Mouse (Mus musculus) kidney, adult 8-10 months (tissue): ENCODE measurements around the gene Fcgr3.
"Not testable (repeated sequence)": the region's sequence is repeated elsewhere in the genome, so short reads cannot be mapped to it uniquely, and the experiment has no call there.

Experiments
- DNase-seq, 2 experiments: peaks; one replicate each; pipeline ENCODE4 v3.0.0; 2022

Gene Fcgr3

DNA sequence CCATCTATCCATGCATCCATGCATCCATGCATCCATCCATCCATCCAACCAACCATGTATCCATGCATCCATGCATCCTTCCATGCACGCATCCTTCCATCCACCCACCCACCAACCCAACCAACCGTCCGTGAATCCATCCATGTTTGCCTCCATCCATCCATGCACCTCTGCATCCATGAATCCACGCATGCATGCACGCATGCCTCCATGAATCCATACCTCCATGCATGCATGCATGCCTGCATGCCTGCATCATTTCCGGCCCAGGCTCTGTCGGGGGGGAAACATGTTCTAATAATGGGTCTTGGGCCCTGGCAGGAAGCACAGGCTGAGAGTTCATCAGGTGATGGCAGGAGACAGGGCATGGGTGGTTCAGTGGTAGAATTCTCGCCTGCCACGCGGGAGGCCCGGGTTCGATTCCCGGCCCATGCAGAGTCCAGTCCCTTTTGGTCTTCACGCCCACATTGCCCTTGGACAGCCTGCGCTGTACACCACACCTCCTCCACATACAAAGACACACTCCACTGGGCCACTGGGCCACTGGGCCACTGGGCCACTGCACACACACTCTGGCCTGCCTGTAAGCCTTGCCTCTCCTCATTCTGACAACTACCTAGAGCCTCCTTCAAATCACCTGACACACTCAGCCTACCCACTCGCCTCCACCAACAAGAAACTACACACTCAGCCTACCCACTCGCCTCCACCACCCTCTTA, 16.9 kb upstream of the Fcgr3 start:
- not testable (repeated sequence) for DNase-seq

DNA sequence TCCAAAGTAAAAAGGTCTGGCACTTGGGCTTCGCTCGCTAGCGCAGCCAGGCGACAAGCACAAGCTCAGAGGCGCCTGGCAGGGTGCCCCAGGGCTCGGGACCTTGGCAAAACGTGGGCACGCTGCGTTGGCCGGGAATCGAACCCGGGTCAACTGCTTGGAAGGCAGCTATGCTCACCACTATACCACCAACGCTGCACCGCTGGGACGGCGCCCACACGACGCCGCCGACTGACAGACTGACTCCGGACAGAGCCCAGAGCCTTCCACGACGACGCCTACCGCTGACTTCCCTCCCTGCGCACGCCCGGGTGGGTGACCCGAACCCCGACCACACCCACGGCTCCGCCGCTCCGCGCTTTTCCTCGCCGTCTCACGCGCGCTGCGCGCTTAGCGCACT, 15.1 kb upstream of the Fcgr3 start:
- DNase-seq: not testable (repeated sequence)

DNA sequence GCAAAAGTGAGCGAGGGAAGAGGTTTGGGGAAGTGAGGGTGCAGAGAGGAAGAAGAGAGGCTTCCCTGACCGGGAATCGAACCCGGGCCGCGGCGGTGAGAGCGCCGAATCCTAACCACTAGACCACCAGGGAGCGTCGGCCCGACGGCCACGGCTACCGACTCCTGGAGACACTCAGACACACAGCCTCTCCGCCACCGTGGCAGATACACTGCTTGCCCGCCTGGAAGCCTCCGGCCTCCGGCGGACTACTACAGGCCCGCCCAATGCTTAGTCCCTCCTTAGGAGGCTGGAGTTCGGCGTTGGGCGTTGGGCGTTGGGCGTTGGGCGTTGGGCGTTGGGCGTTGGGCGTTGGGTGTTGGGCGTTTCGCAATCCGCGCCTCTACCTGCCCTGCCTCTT, 14.6 kb upstream of the Fcgr3 start:
- not testable (repeated sequence) for DNase-seq

DNA sequence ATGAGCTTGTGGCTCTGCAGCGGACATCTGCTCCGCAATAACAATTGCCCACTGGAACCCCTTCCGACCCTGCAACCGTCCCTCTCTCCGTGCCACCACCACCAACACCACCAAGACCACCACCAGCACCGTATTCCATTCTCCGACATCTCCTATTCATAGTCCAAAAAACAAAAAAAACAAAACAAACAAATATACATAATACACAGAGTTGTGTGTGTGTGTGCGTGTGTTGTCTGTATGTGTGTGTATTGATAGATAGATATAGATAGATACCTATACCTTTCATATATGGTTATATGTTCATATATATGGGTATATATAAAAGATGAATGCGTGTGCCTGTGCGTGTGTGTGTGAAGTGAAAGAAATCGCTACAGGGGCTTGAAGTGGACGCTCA, 13.7 kb upstream of the Fcgr3 start:
- DNase-seq: not testable (repeated sequence)

DNA sequence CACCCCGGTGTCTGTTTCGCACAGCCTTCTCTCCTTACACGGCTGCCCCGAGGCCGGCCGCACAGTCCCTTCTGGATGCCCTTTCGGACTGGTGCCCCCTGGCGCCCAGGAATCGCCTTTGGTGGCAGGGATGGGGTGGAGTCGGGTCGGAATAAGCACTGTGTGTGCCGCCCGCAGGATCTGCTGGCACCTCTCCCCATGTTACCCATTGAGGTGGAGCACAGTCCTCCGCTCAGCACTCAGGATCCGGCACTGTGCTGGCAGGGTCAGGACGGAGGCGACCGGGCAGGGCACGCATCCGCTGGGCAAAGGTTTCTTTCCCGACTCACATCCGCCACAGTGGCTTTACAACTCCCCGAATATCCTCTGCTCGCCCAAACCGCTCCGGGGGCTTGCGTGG, 13.2 kb upstream of the Fcgr3 start:
- DNase-seq: peak in 1 of 2 experiments; percentile 57

DNA sequence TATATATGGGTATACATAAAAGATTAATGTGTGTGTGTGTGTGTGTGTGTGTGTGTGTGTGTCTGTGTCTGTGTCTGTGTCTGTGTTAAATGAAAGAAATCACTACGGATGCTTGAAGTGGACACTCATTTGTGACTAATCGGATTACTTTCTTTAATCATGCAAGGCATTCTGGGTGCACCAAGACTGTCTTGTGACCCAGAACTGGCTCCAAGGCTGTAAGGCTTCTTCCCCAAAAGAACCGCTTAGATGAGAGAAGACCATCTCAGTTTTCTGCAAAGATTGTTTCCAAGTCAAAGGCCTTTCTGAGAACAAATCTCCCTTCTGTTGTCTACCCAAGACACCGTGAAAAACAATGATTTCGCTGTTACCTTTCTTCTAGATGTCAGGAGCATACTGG, 12.5 kb upstream of the Fcgr3 start:
- DNase-seq: not testable (repeated sequence)

DNA sequence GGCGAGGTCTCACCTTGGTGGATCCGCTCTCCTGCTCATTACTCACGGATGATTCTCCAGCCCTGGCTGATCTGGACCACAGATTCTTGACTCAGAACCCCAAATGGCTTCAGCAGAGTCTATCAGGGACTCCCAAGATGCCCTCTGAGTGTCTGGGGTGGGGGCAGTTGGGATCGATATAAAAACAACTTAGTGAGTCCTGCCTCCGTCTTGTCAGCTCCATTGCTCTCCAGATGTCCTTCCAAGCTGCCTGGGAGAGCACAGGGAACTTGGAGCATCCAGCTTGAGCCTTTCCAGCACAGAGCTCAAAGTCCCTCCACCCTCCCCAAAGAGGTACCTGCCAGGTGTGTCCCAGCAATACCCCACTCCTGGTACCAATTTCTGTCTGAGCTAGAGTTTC, 11.4 kb upstream of the Fcgr3 start:
- DNase-seq: not testable (repeated sequence)

DNA sequence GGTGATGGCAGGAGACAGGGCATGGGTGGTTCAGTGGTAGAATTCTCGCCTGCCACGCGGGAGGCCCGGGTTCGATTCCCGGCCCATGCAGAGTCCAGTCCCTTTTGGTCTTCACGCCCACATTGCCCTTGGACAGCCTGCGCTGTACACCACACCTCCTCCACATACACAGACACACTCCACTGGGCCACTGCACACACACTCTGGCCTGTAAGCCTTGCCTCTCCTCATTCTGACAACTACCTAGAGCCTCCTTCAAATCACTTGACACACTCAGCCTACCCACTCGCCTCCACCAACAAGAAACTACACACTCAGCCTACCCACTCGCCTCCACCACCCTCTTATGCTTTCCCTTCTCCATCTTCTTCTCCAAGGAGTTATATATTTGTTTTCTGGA, 9.5 kb upstream of the Fcgr3 start:
- DNase-seq: not testable (repeated sequence)

DNA sequence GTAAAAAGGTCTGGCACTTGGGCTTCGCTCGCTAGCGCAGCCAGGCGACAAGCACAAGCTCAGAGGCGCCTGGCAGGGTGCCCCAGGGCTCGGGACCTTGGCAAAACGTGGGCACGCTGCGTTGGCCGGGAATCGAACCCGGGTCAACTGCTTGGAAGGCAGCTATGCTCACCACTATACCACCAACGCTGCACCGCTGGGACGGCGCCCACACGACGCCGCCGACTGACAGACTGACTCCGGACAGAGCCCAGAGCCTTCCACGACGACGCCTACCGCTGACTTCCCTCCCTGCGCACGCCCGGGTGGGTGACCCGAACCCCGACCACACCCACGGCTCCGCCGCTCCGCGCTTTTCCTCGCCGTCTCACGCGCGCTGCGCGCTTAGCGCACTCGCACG, 7.5 kb upstream of the Fcgr3 start:
- DNase-seq: not testable (repeated sequence)

DNA sequence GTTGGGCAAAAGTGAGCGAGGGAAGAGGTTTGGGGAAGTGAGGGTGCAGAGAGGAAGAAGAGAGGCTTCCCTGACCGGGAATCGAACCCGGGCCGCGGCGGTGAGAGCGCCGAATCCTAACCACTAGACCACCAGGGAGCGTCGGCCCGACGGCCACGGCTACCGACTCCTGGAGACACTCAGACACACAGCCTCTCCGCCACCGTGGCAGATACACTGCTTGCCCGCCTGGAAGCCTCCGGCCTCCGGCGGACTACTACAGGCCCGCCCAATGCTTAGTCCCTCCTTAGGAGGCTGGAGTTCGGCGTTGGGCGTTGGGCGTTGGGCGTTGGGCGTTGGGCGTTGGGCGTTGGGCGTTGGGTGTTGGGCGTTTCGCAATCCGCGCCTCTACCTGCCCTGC, 7.0 kb upstream of the Fcgr3 start:
- not testable (repeated sequence) for DNase-seq

DNA sequence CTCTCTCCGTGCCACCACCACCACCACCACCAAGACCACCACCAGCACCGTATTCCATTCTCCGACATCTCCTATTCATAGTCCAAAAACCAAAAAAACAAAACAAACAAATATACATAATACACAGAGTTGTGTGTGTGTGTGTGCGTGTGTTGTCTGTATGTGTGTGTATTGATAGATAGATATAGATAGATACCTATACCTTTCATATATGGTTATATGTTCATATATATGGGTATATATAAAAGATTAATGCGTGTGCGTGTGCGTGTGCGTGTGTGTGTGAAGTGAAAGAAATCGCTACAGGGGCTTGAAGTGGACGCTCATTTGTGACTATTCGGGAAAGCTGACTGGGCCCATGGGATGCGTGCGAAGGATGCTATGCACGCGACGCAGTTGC, 6.1 kb upstream of the Fcgr3 start:
- not testable (repeated sequence) for DNase-seq

DNA sequence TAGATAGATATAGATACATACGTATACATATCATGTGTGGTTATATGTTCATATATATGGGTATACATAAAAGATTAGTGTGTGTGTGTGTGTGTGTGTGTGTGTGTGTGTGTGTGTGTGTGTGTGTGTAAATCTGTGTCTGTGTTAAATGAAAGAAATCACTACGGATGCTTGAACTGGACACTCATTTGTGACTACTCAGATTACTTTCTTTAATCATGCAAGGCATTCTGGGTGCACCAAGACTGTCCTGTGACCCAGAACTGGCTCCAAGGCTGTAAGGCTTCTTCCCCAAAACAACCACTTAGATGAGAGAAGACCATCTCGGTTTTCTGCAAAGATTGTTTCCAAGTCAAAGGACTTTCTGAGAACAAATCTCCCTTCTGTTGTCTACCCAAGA, 4.8 kb upstream of the Fcgr3 start:
- not testable (repeated sequence) for DNase-seq

DNA sequence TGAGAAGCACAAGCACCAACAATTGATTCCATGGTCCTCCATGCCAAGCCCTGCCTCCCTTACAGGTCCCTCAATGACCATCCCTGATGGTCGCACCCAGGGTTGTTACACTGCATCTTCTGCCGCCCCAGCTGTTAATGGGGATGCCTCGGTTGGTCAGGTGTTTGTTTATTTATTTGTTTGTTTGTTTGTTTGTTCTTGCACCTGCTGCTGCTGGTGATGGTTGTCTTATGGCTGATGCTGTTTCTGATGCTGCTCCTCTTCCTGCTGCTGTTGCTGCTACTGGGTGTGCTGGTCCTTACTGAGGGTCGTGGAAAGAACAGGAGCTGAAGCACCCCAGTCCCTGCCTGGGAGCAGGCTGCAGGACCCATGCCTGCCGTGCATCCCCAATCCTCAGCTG, 3.2 kb upstream of the Fcgr3 start:
- DNase-seq: not testable (repeated sequence)

DNA sequence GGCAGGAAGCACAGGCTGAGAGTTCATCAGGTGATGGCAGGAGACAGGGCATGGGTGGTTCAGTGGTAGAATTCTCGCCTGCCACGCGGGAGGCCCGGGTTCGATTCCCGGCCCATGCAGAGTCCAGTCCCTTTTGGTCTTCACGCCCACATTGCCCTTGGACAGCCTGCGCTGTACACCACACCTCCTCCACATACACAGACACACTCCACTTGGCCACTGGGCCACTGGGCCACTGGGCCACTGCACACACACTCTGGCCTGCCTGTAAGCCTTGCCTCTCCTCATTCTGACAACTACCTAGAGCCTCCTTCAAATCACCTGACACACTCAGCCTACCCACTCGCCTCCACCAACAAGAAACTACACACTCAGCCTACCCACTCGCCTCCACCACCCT, 1.8 kb upstream of the Fcgr3 start:
- not testable (repeated sequence) for DNase-seq

DNA sequence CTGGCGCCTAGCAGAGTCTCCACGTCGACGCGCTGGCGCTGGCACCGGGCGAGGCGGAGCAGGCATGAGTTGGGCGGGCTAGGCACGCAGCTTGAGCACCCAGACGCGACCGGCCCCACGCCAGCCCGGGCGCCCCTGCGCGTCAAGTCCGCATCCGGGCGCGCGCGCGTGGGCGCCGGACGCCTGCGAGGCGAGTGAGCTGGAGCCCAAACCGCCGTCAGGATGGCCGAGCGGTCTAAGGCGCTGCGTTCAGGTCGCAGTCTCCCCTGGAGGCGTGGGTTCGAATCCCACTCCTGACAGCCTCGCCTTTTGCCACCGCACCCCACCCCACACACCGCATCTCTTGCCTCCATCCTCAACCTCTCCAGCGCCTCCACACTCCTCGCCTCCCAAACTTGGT, 1.0 kb upstream of the Fcgr3 start:
- DNase-seq: peak in 1 of 2 experiments; percentile 13

DNA sequence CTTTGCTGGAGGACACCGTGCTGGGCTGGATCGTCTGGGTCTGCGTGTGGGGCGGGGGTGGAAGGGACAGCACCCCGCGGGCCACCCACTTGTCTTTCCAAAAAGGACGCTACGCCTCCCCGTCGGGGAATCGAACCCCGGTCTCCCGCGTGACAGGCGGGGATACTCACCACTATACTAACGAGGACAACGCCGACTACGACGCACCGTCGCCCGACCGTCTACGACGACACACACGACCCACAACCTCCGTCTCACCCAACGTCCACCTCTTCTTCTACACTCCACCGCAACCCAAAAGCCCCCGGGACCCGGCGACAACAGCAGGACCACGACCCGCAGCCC, 480 bp upstream of the Fcgr3 start:
- DNase-seq: peak in 1 of 2 experiments; percentile 35

DNA sequence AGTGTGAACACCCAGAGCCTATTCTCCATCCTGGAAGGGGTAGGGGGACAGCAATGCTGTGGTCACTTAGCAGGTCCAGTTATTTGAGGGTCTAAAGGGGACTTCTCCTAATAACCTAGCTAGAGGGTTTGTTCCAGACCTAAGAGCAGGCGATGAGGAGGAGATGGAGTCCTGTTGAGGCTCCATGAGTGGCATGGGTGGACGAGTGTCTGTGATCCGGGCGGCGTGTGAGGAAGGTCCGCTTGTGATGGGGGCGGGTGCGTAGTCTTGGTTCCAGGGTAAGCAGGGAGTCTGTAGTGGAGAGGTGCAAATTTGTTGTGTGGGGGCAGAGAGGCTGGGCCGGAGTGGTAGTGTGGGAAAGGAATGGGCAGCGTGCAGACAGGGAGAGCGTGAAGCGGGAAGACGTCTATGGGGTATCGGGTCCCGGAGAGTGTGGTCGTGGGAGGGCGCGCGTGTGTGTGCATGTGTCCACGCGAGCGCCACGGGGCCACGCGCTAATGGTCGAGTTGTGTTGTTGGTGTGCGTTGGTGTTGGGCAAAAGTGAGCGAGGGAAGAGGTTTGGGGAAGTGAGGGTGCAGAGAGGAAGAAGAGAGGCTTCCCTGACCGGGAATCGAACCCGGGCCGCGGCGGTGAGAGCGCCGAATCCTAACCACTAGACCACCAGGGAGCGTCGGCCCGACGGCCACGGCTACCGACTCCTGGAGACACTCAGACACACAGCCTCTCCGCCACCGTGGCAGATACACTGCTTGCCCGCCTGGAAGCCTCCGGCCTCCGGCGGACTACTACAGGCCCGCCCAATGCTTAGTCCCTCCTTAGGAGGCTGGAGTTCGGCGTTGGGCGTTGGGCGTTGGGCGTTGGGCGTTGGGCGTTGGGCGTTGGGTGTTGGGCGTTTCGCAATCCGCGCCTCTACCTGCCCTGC, 905 bp downstream of the Fcgr3 start:
- peak in 1 of 2 experiments; percentile 20 for DNase-seq

DNA sequence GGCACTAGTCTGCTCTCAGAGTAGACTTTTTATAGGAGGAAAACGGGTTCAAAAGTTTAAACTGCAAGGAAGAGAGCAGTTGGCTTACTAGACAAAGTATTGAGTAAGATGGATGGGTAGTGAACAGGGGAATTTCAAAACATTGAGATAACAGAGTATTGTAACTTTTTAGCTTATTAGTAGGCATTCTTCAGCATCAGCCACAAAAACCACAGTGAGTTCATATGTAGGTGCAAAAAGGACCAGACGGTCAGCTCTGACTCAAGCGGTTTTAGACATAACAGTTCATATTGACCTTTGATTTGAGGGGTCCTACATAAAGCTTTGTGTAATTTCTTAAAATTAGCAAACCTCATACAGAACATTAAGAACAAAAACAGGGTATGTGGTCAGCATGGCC, 3.2 kb downstream of the Fcgr3 start:
- no peak for DNase-seq

DNA sequence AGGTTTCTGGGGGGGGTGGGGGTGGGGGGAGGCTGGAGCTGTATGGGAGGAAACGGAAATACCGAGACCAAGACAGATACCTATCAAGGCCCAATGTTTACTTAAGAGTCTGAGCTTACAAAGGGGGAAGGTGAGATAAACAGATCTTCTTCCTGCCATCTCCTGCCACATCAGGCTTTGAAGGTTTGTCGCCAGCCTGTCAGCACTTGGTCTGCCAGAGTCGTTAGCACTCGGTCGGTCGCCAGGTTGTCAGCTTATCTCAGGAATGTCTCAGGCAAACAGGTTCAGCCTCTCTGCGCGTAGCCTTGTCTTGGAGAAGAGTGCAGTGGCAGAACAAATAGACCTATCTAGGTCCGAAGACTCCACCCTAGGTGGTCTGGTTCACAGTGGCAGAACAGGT, 4.3 kb downstream of the Fcgr3 start:
- DNase-seq: no peak

DNA sequence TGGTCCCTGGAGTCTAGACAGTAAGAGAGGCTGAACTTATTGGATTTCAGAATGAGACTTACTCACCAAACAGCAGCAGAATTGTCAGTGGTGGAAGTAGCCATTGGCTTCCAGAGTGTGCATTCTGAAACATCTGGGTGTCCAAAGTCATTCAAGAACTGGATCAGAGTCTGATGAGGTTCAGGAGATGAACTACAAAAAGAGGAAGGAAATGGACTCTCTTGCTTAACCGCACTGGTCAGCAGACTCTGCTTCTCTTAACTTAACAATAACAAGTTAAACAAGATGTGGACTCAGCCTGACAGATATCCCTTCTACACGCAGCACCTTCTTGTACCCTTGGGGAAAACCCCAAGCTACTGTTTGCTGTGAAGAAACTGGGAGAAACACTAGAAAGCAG, 5.5 kb downstream of the Fcgr3 start:
- DNase-seq: no peak

DNA sequence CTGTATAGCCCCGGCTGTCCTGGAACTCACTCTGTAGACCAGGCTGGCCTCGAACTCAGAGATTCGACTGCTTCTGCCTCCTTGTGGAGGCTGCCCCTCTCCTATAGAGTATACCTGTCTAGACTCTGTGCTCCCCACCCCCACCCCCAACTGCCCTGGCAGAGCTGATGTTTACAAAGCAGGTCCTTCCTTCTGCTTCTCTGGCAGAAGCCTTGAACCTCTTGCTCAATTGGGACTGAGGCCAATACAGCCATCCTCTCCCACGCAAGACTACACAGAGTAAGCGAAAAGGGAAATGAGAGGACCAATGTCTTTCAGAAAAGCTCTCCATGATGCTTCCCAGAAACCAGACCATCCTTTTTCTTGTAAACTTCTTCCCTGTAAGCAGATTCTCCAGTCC, 7.5 kb downstream of the Fcgr3 start:
- DNase-seq: no peak

DNA sequence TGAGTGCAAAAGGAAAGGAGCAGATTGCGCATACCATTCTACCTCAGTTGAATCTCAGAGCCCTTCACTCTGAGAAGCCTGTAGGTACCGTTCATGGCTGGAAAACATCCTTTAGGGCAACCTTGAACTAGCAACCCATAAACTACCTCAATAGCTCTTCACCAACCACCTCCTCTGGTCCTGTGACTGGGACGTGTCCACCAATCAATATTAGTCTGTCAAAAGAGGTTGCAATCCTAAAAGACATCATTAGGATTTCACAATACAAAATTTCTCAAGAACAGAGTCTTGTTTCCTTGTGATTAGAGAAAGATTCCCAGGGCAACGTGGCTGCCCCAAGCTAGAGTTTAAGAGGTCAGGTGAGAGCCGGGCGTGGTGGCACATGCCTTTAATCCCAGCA, 11.4 kb downstream of the Fcgr3 start:
- DNase-seq: no peak

DNA sequence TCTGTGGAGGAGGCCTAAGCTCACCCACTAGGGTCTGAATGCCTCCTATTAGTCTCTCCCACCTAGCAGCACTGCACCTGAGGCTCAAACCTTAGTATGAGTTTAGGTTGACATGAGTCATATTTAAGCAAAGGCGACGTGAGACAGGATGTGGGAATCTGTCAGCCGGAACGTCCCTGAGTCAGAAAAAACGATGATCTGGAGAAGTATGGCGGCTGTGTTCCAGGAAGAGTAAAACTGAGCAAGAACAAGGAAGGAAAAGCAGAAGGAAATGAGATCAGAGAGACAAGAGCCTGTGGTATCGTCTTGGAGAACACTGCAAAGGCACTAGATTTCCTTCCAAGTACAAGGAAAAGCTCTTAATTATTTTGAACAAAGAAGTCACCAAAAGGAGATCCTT, 14.0 kb downstream of the Fcgr3 start:
- no peak for DNase-seq

DNA sequence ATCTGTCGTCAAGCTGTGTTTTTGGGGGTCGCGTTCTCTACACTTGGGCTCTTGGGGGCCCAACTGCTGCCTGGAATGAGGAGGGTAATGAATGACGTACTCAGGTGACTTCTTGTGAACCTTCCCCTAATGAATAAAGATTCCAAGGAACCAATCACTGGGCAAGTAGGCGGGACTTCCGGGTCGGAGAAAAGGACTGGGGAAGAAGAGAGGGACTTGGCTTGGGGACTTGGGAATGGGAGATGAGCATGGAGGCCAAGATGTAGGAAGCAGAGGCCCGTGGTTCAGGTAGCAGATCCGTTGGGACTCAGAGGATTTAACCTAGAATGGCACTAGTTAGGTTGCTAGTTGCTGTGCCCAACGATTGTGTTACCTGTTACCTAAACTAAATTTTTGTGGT, 15.5 kb downstream of the Fcgr3 start:
- DNase-seq: no peak
